ENCODE assay signal across 12 mouse cellular contexts in the genomic region with DNA sequence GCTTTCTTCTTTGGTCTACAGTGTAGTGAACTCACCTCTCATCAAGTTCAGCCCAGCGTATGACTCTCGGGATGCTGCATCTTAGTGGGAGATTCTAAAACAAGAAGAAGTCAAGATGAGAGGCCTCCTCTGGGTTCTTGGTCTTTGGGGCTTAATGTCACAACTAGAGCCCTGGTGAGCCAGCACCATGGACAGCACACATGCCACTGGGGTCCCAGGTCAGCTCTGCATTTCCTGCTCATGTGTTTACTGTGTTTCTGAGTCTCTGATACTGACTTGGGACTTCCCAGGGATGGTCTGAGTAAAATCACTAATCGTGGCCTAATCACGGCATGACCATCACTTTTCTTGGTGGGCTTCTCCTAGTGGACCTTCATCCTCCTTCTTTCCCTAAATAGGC. TPM values are rescaled to one million over a fixed set of nuclear protein-coding genes. Genes with fewer than 3 reads are reported as not detected.
A peak's percentile ranks its signal among the peaks of the same experiment; 100 is the strongest.
DNase-seq lines count a peak whose midpoint lies in the region; ATAC-seq and TF ChIP-seq lines count a peak whose summit lies in the region.
"Had no signal": no experiment of that assay in that cellular context is flagged by ENCODE, and none has a peak within 500 bp of the region (broad histone marks: within the 10 kb centered on the region; RNA-seq: fewer than 3 reads in every experiment).

No protein-coding gene starts in this region.

- H3K27ac ChIP-seq in heart, postnatal 0 days (ENCODE audit: low read depth): no peak overlapping the region
- H3K27ac ChIP-seq in midbrain, embryonic 11.5 days (ENCODE audit: low read depth, low read length): no peak overlapping the region
- H3K27ac ChIP-seq in forebrain, embryonic 10.5 days: no peak overlapping the region
- H3K27ac ChIP-seq: forebrain, embryonic 15.5 days; midbrain, embryonic 12.5 days had no signal

- TF ChIP-seq EP300 in heart, postnatal 0 days (IDR thresholded peaks at IDR 0.05; ENCODE audit: low read depth): no peak

- H3K36me3 ChIP-seq in heart, postnatal 0 days (replicated peaks; ENCODE audit: control insufficient read depth, insufficient read depth, low read length): no peaks in the 10 kb centered on the region
- H3K36me3 ChIP-seq in midbrain, embryonic 11.5 days (ENCODE audit: control insufficient read depth, insufficient read depth, low read length): no peaks in the 10 kb centered on the region
- no peaks in the 10 kb centered on the region for H3K36me3 ChIP-seq in forebrain, embryonic 10.5 days (replicated peaks)
- H3K36me3 ChIP-seq: forebrain, embryonic 15.5 days; midbrain, embryonic 12.5 days had no signal

- no peaks in the 10 kb centered on the region for H3K9me3 ChIP-seq in heart, postnatal 0 days (replicated peaks; ENCODE audit: control insufficient read depth, low read length)
- H3K9me3 ChIP-seq in midbrain, embryonic 11.5 days (ENCODE audit: control insufficient read depth, low read length): no peaks in the 10 kb centered on the region
- no peaks in the 10 kb centered on the region; the same call in 1 of the 2 replicates for H3K9me3 ChIP-seq in forebrain, embryonic 10.5 days
- H3K9me3 ChIP-seq: forebrain, embryonic 15.5 days; midbrain, embryonic 12.5 days had no signal

- no peak overlapping the region for H3K4me2 ChIP-seq in heart, postnatal 0 days (ENCODE audit: low read depth, low read length)
- no peak overlapping the region for H3K4me2 ChIP-seq in midbrain, embryonic 11.5 days
- H3K4me2 ChIP-seq: forebrain, embryonic 15.5 days; midbrain, embryonic 12.5 days had no signal

- peaks cover 3% of the 10 kb centered on the region; the same call in 1 of the 2 replicates for H3K27me3 ChIP-seq in heart, postnatal 0 days (ENCODE audit: control insufficient read depth, insufficient read depth, low read length)
- H3K27me3 ChIP-seq in midbrain, embryonic 11.5 days (ENCODE audit: control insufficient read depth, insufficient read depth, low read length): no peaks in the 10 kb centered on the region
- H3K27me3 ChIP-seq in forebrain, embryonic 10.5 days (ENCODE audit: poor library complexity, severe bottlenecking): peaks cover 8% of the 10 kb centered on the region; the same call in 1 of the 2 replicates
- H3K27me3 ChIP-seq: forebrain, embryonic 15.5 days had no signal

- 0 out of 2 replicates have a peak, but pooled peaks cover 5% of the 10 kb centered on the region for H3K4me1 ChIP-seq in heart, postnatal 0 days (ENCODE audit: control insufficient read depth, insufficient read depth)
- H3K4me1 ChIP-seq in midbrain, embryonic 11.5 days (ENCODE audit: control insufficient read depth, insufficient read depth, low read length): no peaks in the 10 kb centered on the region
- H3K4me1 ChIP-seq in forebrain, embryonic 10.5 days: peaks cover 10% of the 10 kb centered on the region
- H3K4me1 ChIP-seq: forebrain, embryonic 15.5 days had no signal

- no peak overlapping the region for H3K9ac ChIP-seq in heart, postnatal 0 days (replicated peaks; ENCODE audit: low read depth, low read length)
- H3K9ac ChIP-seq in midbrain, embryonic 11.5 days (ENCODE audit: low read length): no peak overlapping the region
- H3K9ac ChIP-seq: forebrain, embryonic 15.5 days; midbrain, embryonic 12.5 days had no signal

- ATAC-seq in heart, postnatal 0 days (ENCODE audit: insufficient read depth, low read depth): no peak
- no peak for ATAC-seq in midbrain, embryonic 11.5 days (ENCODE audit: low FRiP score)
- ATAC-seq: CD4-positive, CD25-positive, alpha-beta regulatory T cell, adult 4 months; forebrain, embryonic 15.5 days had no signal

- DNase-seq in heart, postnatal 0 days (ENCODE audit: low spot score): peak; percentile 43
- no peak for DNase-seq in heart, adult 8-10 months (ENCODE audit: low spot score)
- DNase-seq in retina, embryonic 14.5 days (ENCODE audit: low spot score): peak; percentile 51
- DNase-seq in retina, postnatal 1 day: no peak
- DNase-seq in forelimb bud, embryonic 11.5 days (ENCODE audit: low read depth, low spot score): peak; percentile 66
- no peak for DNase-seq in midbrain, embryonic 11.5 days (ENCODE audit: low spot score, missing footprints)
- DNase-seq in ovary, postnatal 10 days (ENCODE audit: low spot score): no peak
- no peak for DNase-seq in forebrain, embryonic 10.5 days (ENCODE audit: extremely low spot score, low spot score)
- DNase-seq: cerebellum, postnatal 25 days had no signal

- TF ChIP-seq CTCF in heart, postnatal 0 days (IDR thresholded peaks at IDR 0.05; ENCODE audit: low read depth): no peak

- WGBS in heart, postnatal 0 days: 33% methylated on average over 4 of the region's 4 CpGs
- WGBS in midbrain, embryonic 11.5 days: 64% methylated on average over 4 of the region's 4 CpGs
- 56% methylated on average over 4 of the region's 4 CpGs for WGBS in forebrain, embryonic 10.5 days

- no peak overlapping the region for H3K4me3 ChIP-seq in heart, postnatal 0 days (ENCODE audit: low read depth, low read length)
- no peak overlapping the region for H3K4me3 ChIP-seq in midbrain, embryonic 11.5 days (ENCODE audit: low read depth, low read length)
- H3K4me3 ChIP-seq in forebrain, embryonic 10.5 days: no peak overlapping the region
- H3K4me3 ChIP-seq: forebrain, embryonic 15.5 days; midbrain, embryonic 12.5 days had no signal

RNA-seq across cellular contexts. Expression of a gene that starts 28.3 kb away (rescaled TPM):
- total RNA-seq in heart, postnatal 0 days (2014; rRNA removed; ENCODE audit: low replicate concordance): 8.6 and 10.6 TPM in 2 replicates
- 2.7 and 3.0 TPM in 2 replicates for polyA plus RNA-seq in heart, postnatal 0 days (2015; fragmentation: Nextera tagmentation; extraction: Ambion mirVana)
- total RNA-seq in heart, adult 8-10 months (2022): 1 to 10 TPM; 3.4 to 5.3 (median 3.9) TPM
- polyA plus RNA-seq in midbrain, embryonic 11.5 days (2014; fragmentation: Nextera tagmentation; extraction: Ambion mirVana): 4.2 and 4.8 TPM in 2 replicates
- 8.4 and 8.9 TPM in 2 replicates for polyA plus RNA-seq in forebrain, embryonic 10.5 days (2016; fragmentation: Nextera tagmentation; extraction: Ambion mirVana)

RNA-seq across cellular contexts. Expression of a gene that starts 36.4 kb away (rescaled TPM):
- not detected in 2 replicates for total RNA-seq in heart, postnatal 0 days (2014; rRNA removed; ENCODE audit: low replicate concordance)
- not detected in 2 replicates for polyA plus RNA-seq in heart, postnatal 0 days (2015; fragmentation: Nextera tagmentation; extraction: Ambion mirVana)
- total RNA-seq in heart, adult 8-10 months (2022): under 1 TPM in 1 of 4 experiments, not detected in 3; 0.16 TPM
- 0.12 and 0.14 TPM in 2 replicates for polyA plus RNA-seq in midbrain, embryonic 11.5 days (2014; fragmentation: Nextera tagmentation; extraction: Ambion mirVana)
- polyA plus RNA-seq in forebrain, embryonic 10.5 days (2016; fragmentation: Nextera tagmentation; extraction: Ambion mirVana): 0.23 and 0.37 TPM in 2 replicates

RNA-seq across cellular contexts. Expression of a gene that starts 37.4 kb away (rescaled TPM):
- total RNA-seq in heart, postnatal 0 days (2014; rRNA removed; ENCODE audit: low replicate concordance): 77.7 and 81.2 TPM in 2 replicates
- 67.0 and 67.3 TPM in 2 replicates for polyA plus RNA-seq in heart, postnatal 0 days (2015; fragmentation: Nextera tagmentation; extraction: Ambion mirVana)
- total RNA-seq in heart, adult 8-10 months (2022): 100 to 1,000 TPM in 2 of 4 experiments, 10 to 100 TPM in 2; 80.1 to 101 (median 97.6) TPM
- polyA plus RNA-seq in midbrain, embryonic 11.5 days (2014; fragmentation: Nextera tagmentation; extraction: Ambion mirVana): 71.0 and 72.2 TPM in 2 replicates
- 84.6 and 88.3 TPM in 2 replicates for polyA plus RNA-seq in forebrain, embryonic 10.5 days (2016; fragmentation: Nextera tagmentation; extraction: Ambion mirVana)

RNA-seq across cellular contexts. Expression of a gene that starts 37.5 kb away (rescaled TPM):
- 0.80 TPM in 1 of 2 replicates, not detected in the other for total RNA-seq in heart, postnatal 0 days (2014; rRNA removed; ENCODE audit: low replicate concordance)
- polyA plus RNA-seq in heart, postnatal 0 days (2015; fragmentation: Nextera tagmentation; extraction: Ambion mirVana): 0.53 and 0.65 TPM in 2 replicates
- under 1 TPM in 2 of 4 experiments, not detected in 2; 0.26 to 0.33 TPM for total RNA-seq in heart, adult 8-10 months (2022)
- polyA plus RNA-seq in midbrain, embryonic 11.5 days (2014; fragmentation: Nextera tagmentation; extraction: Ambion mirVana): 2.7 TPM in 2 replicates
- polyA plus RNA-seq in forebrain, embryonic 10.5 days (2016; fragmentation: Nextera tagmentation; extraction: Ambion mirVana): 2.6 and 2.7 TPM in 2 replicates
- polyA plus RNA-seq: CD4-positive, CD25-positive, alpha-beta regulatory T cell, adult 4 months had no signal

RNA-seq across cellular contexts. Expression of a gene that starts 49.0 kb away (rescaled TPM):
- total RNA-seq in heart, postnatal 0 days (2014; rRNA removed; ENCODE audit: low replicate concordance): 29.3 and 31.7 TPM in 2 replicates
- polyA plus RNA-seq in heart, postnatal 0 days (2015; fragmentation: Nextera tagmentation; extraction: Ambion mirVana): 16.6 and 19.0 TPM in 2 replicates
- total RNA-seq in heart, adult 8-10 months (2022): 10 to 100 TPM; 13.6 to 18.0 (median 15.4) TPM
- polyA plus RNA-seq in midbrain, embryonic 11.5 days (2014; fragmentation: Nextera tagmentation; extraction: Ambion mirVana): 21.3 and 22.1 TPM in 2 replicates
- polyA plus RNA-seq in forebrain, embryonic 10.5 days (2016; fragmentation: Nextera tagmentation; extraction: Ambion mirVana): 44.1 and 44.6 TPM in 2 replicates

Comparison
In these comparisons a context has a peak if more than half of its experiments do, and no peak if none do; other contexts are left out.
1. DNase-seq: peak in heart, postnatal 0 days (single experiment), retina, embryonic 14.5 days (single experiment) and forelimb bud, embryonic 11.5 days (single experiment); none in heart, adult 8-10 months (single experiment), retina, postnatal 1 day (single experiment), midbrain, embryonic 11.5 days (single experiment), ovary, postnatal 10 days (single experiment) and forebrain, embryonic 10.5 days (single experiment).